Mouse (Mus musculus) neural tube, embryonic 15.5 days (tissue): Measurements from ENCODE around the gene Ddx24. TPM values are rescaled to one million over a fixed set of nuclear protein-coding genes. Genes with fewer than 3 reads are reported as not detected.

Experiments
- ATAC-seq: fragments of 200-750 bp; cut with Nextera tagmentation; 2 replicates; pipeline ENCODE4 v1.8.0; 2017; ENCODE audit warnings: mild to moderate bottlenecking, moderate TSS enrichment, moderate library complexity; ENCODE audit not compliant: low FRiP score
- H3K27ac ChIP-seq: fragments of 300-500 bp; sonication (generic); replicated peaks from 2 replicates; pipeline ENCODE4 v1.5.1; 2015; ENCODE audit warnings: mild to moderate bottlenecking, inconsistent platforms
- H3K27me3 ChIP-seq: fragments of 300-500 bp; sonication (generic); replicated peaks from 2 replicates; pipeline ENCODE4 v1.6.1; 2015; ENCODE audit warnings: inconsistent platforms
- H3K36me3 ChIP-seq: fragments of 300-500 bp; sonication (generic); 2 replicates; pipeline ENCODE4 v1.6.1; 2015; ENCODE audit warnings: inconsistent platforms
- H3K4me1 ChIP-seq: fragments of 300-500 bp; sonication (generic); 2 replicates; pipeline ENCODE4 v1.6.1; 2015; ENCODE audit warnings: inconsistent platforms
- H3K4me2 ChIP-seq: fragments of 300-500 bp; sonication (generic); 2 replicates; pipeline ENCODE4 v1.6.1; 2015; ENCODE audit warnings: inconsistent platforms, mild to moderate bottlenecking, moderate library complexity
- H3K4me3 ChIP-seq: fragments of 300-500 bp; sonication (generic); replicated peaks from 2 replicates; pipeline ENCODE4 v1.5.1; 2015; ENCODE audit warnings: mild to moderate bottlenecking, inconsistent platforms
- H3K9ac ChIP-seq: fragments of 300-500 bp; sonication (generic); replicated peaks from 2 replicates; pipeline ENCODE4 v1.6.1; 2015; ENCODE audit warnings: mild to moderate bottlenecking, inconsistent platforms
- H3K9me3 ChIP-seq: fragments of 300-500 bp; sonication (generic); replicated peaks from 2 replicates; pipeline ENCODE4 v1.6.1; 2016; ENCODE audit warnings: inconsistent platforms
- WGBS: fragments of 180-500 bp; shearing (Covaris S2); methylation state at CpG from one replicate; pipeline ENCODE4 v1.1.7; 2015; ENCODE audit warnings: mixed read lengths; 5-methylcytosine and 5-hydroxymethylcytosine counted together
- polyA plus RNA-seq: library from polyadenylated mRNA; unstranded; fragments of >200 nt; fragmentation: Nextera tagmentation; extraction: Ambion mirVana; gene quantifications from 2 replicates; pipeline ENCODE4 v1.2.1, GENCODE M21; 2015

The Ddx24 gene
- polyA plus RNA-seq, 1 experiment from 2014 or later: 181 TPM

DNA sequence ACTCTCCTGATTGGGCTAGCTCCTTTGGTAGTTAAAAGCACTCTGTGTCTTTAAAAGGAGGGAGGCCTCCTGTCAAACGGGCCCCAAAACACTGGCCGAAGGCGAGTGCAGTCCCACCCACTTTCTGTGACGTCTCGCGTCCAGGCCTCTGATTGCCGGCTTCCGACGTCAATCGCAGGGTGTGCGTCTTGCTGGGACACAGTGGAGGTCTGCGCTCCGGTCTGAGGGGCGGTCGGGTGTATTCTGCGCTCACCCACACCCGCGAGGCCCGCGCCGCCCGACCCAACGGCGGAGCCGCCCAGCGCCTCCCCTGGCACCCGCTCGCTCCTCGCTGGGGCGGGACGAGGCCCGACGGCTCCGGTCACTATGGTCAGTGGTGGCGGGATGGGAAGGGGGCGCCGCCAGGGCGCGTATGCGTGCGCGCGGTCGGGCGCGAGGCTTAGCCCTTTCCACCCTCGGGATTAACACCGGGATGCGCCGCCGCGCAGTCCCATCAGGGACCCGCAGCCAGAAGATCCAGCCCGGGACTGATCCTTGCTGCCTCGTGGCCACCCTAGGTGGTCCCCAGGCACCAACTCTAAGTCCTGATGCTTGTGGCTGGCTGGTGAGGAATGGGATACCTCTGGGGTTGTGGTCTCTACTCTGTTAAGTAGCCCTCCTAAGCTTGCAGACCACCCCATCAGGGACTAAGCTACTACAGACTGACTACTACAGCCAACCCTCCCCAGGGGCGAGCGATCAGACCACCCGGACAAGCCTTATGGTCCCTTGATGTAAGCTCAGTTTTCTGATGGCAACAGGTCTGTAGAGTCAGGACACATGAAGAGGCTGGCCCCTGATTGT, 36.9 kb downstream of the Ddx24 start, which contains the start of gene Otub2:
Otub2 (plus strand) TSS at position 178 of the 843 bp plus-strand sequence.
- peak; percentile 99 for ATAC-seq
- under 1% methylated on average over 57 of the region's 58 CpGs for WGBS
- Histone ChIP-seq H3K36me3 (no peaks in the 10 kb centered on the region), H3K9me3 (no peaks in the 10 kb centered on the region), H3K4me2 (peak within 1 kb of the TSS; percentile 82), H3K9ac (peak within 1 kb of the TSS; percentile 92), H3K4me3 (peak within 1 kb of the TSS; percentile 76), H3K27ac (peak within 1 kb of the TSS; percentile 80), H3K27me3 (no peaks in the 10 kb centered on the region), H3K4me1 (peaks cover 21% of the 10 kb centered on the region)

DNA sequence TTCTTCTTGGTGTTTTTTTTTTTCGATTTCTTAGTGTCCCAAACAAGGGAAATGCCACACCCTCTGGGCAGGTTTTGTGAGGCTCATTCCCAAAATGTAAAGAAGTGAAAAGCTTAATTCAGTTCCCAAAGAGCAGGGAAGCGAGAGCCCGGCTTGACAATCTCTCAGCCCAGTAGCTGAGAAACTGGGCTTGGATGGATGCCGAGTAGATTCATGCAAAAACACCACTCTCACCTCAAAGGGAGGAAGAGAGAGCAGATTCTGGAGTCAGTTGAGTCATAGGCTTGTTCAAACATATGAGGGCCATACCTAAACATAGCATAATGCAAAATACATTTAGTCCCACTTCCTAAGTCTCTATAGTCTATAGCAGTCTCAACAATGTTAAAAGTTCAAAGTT, 45.4 kb downstream of the Ddx24 start:
- H3K4me2 ChIP-seq: no peak overlapping the region
- H3K36me3 ChIP-seq: no peaks in the 10 kb centered on the region
- H3K27ac ChIP-seq: no peak overlapping the region
- H3K27me3 ChIP-seq: no peaks in the 10 kb centered on the region
- no peaks in the 10 kb centered on the region for H3K9me3 ChIP-seq
- ATAC-seq: no peak
- H3K4me1 ChIP-seq: no peaks in the 10 kb centered on the region
- no peak overlapping the region for H3K9ac ChIP-seq
- WGBS: 84% methylated on average over 4 of the region's 4 CpGs
- no peak overlapping the region for H3K4me3 ChIP-seq

- H3K27me3 ChIP-seq: no peaks in the 10 kb centered on the region
- no peak overlapping the region for H3K4me2 ChIP-seq
- WGBS: 58% methylated on average over 4 of the region's 4 CpGs
- ATAC-seq: no peak
- H3K9me3 ChIP-seq: no peaks in the 10 kb centered on the region
- no peak overlapping the region for H3K27ac ChIP-seq
- no peaks in the 10 kb centered on the region for H3K36me3 ChIP-seq
- no peak overlapping the region for H3K9ac ChIP-seq
- H3K4me3 ChIP-seq: no peak overlapping the region
- H3K4me1 ChIP-seq: no peaks in the 10 kb centered on the region
Measured at GRCm38 (mm10) chr12:103376774-103377173, 48.9 kb downstream of the Ddx24 start.

- Histone ChIP-seq H3K4me2 (no peak overlapping the region), H3K9me3 (no peaks in the 10 kb centered on the region), H3K4me3 (no peak overlapping the region), H3K4me1 (no peaks in the 10 kb centered on the region), H3K27ac (no peak overlapping the region), H3K27me3 (no peaks in the 10 kb centered on the region), H3K9ac (no peak overlapping the region), H3K36me3 (no peaks in the 10 kb centered on the region)
- 60% methylated on average over 5 of the region's 5 CpGs for WGBS
- no peak for ATAC-seq
Measured at GRCm38 (mm10) chr12:103376124-103376523, 49.5 kb downstream of the Ddx24 start.

DNA sequence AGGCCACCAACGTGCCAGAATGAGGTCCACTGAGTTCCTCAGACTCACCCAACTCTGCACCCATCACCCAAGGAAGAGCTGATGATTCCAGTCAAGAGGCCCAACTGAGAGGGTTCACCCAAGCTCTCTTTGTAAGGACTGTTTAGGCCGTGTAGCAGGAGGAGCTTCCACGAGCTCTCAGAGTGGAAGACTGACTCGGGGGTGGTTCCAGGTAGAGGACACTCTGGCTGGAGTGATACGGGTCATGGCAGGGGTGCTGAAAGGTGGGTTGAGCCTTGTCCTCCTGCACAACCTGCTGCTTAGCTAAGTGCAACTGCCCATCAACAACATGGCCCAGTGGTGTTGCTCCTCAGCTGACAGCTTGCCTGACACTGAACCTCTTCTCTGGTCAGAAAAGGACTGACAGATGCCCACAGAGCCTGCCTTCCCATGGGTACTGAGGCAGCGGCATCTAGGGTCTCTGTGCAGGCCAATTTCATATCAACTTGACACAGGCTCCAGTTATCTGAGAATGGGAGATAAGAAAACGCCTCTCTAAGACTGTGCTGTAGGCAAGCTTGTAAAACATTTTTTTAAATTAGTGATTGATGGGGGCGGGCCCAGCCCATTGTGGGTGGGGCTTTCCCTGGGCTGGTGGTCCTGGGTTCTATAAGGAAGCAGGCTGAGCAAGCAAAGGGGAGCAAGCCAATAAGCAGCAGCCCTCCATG, 51.9 kb downstream of the Ddx24 start:
- Histone ChIP-seq H3K27me3 (no peaks in the 10 kb centered on the region), H3K9me3 (no peaks in the 10 kb centered on the region), H3K9ac (no peak overlapping the region), H3K4me3 (no peak overlapping the region), H3K36me3 (no peaks in the 10 kb centered on the region), H3K27ac (no peak overlapping the region), H3K4me1 (no peaks in the 10 kb centered on the region), H3K4me2 (no peak overlapping the region)
- 82% methylated on average over 8 of the region's 8 CpGs for WGBS
- no peak for ATAC-seq

GRCm38 (mm10) chr12:103371711-103372110, 53.9 kb downstream of the Ddx24 start:
- no peak overlapping the region for H3K4me3 ChIP-seq
- ATAC-seq: no peak
- H3K9ac ChIP-seq: no peak overlapping the region
- H3K27me3 ChIP-seq: no peaks in the 10 kb centered on the region
- no peak overlapping the region for H3K27ac ChIP-seq
- no peaks in the 10 kb centered on the region for H3K9me3 ChIP-seq
- peaks cover 6% of the 10 kb centered on the region; the same call in 1 of the 2 replicates for H3K4me1 ChIP-seq
- 21% methylated on average over 6 of the region's 6 CpGs for WGBS
- no peak overlapping the region for H3K4me2 ChIP-seq
- no peaks in the 10 kb centered on the region for H3K36me3 ChIP-seq

DNA sequence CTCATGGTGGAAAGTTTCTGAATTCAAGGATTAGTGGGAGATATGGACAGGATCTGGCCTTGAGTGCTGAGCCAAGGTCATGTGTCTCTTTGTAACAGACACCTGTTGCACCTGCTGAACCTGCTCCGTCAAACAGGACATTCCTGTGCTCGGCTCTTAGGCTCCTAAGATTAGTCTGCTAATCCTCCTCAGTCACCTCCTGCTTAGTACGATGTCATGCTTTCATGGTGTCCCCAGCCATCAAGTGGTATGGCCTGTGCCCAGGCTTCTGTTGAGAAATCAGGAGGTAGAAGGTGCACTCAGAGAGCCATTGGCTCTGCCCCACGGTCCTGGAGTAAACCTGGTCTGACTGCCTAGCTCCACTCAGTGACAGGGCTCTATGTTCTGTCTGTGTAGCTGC, 54.8 kb downstream of the Ddx24 start:
- no peak overlapping the region for H3K27ac ChIP-seq
- ATAC-seq: no peak
- H3K36me3 ChIP-seq: no peaks in the 10 kb centered on the region
- WGBS: 84% methylated on average over 4 of the region's 4 CpGs
- peaks cover 6% of the 10 kb centered on the region; the same call in 1 of the 2 replicates for H3K4me1 ChIP-seq
- no peaks in the 10 kb centered on the region for H3K27me3 ChIP-seq
- no peak overlapping the region for H3K4me3 ChIP-seq
- H3K9ac ChIP-seq: no peak overlapping the region
- no peak overlapping the region for H3K4me2 ChIP-seq
- H3K9me3 ChIP-seq: no peaks in the 10 kb centered on the region

GRCm38 (mm10) chr12:103368777-103369176, 56.9 kb downstream of the Ddx24 start:
- H3K4me2 ChIP-seq: no peak overlapping the region
- H3K9me3 ChIP-seq: no peaks in the 10 kb centered on the region
- no peaks in the 10 kb centered on the region for H3K36me3 ChIP-seq
- no peak for ATAC-seq
- no peaks in the 10 kb centered on the region for H3K27me3 ChIP-seq
- peaks cover 6% of the 10 kb centered on the region; the same call in 1 of the 2 replicates for H3K4me1 ChIP-seq
- no peak overlapping the region for H3K4me3 ChIP-seq
- H3K27ac ChIP-seq: no peak overlapping the region
- 65% methylated on average over 2 of the region's 2 CpGs for WGBS
- no peak overlapping the region for H3K9ac ChIP-seq

- peak overlapping the region; percentile 26; the same call in 1 of the 2 replicates for H3K4me2 ChIP-seq
- H3K27ac ChIP-seq: no peak overlapping the region
- WGBS: 84% methylated on average over 7 of the region's 7 CpGs
- peaks cover 6% of the 10 kb centered on the region; the same call in 1 of the 2 replicates for H3K4me1 ChIP-seq
- H3K9me3 ChIP-seq: no peaks in the 10 kb centered on the region
- peak; percentile 6; the same call in 1 of the 2 replicates for ATAC-seq
- H3K36me3 ChIP-seq: no peaks in the 10 kb centered on the region
- no peaks in the 10 kb centered on the region for H3K27me3 ChIP-seq
- H3K4me3 ChIP-seq: no peak overlapping the region
- no peak overlapping the region for H3K9ac ChIP-seq
Measured at GRCm38 (mm10) chr12:103368326-103368669, 57.3 kb downstream of the Ddx24 start.

GRCm38 (mm10) chr12:103367620-103368325, 57.9 kb downstream of the Ddx24 start:
- peak; percentile 85 for ATAC-seq
- H3K9me3 ChIP-seq: no peaks in the 10 kb centered on the region
- 20% methylated on average over 18 of the region's 18 CpGs for WGBS
- no peaks in the 10 kb centered on the region for H3K27me3 ChIP-seq
- peaks cover 6% of the 10 kb centered on the region; the same call in 1 of the 2 replicates for H3K4me1 ChIP-seq
- H3K27ac ChIP-seq: no peak overlapping the region
- H3K9ac ChIP-seq: no peak overlapping the region
- peak overlapping the region; percentile 26 for H3K4me2 ChIP-seq
- H3K4me3 ChIP-seq: no peak overlapping the region
- H3K36me3 ChIP-seq: no peaks in the 10 kb centered on the region

DNA sequence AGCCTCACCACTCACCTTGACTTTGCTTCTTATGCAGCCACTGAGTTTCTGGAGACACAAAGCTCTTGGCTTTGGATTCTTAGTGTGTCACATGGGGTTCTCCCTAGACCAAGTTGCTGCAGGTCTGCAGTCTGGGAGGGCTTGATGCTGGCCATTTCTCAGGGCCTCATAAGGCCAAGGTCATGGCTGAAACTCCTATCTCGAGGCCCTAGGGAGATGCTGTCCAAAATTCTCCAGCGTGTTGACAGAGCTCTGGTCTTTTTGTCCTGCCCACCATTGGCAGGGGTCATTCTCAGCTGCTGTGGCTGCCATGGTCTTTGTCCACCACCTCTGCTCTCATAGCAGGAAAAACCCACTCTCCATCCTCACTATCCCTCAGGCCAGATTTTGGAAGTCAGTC, 58.5 kb downstream of the Ddx24 start:
- Histone ChIP-seq H3K4me1 (peaks cover 6% of the 10 kb centered on the region; the same call in 1 of the 2 replicates), H3K36me3 (no peaks in the 10 kb centered on the region), H3K9me3 (no peaks in the 10 kb centered on the region), H3K4me3 (no peak overlapping the region), H3K27me3 (no peaks in the 10 kb centered on the region), H3K9ac (no peak overlapping the region), H3K27ac (no peak overlapping the region), H3K4me2 (no peak overlapping the region)
- 82% methylated on average over 2 of the region's 2 CpGs for WGBS
- ATAC-seq: no peak
